Comparison of ENCODE assay signal across 28 mouse cellular contexts in the genomic region with DNA sequence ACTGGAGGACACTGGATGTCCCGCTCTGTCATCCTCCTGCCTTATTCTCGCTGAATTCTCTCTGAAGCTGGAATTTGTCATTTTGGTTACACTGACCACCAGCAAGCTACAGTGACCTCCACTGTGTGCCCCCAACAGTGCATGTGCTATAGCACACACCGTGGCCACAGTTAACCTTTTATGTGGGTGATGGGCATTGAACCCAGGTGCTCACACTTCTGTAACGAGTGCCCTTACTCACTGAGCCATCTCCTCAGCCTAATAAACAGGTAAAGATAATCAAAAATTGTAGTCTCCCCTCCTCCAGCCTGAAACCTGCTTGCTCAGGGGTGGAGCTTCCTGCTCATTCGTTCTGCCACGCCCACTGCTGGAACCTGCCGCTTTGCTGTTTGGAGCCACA.
"Had no signal": no experiment of that assay in that cellular context is flagged by ENCODE, and none has a peak within 500 bp of the region (broad histone marks: within the 10 kb centered on the region; RNA-seq: fewer than 3 reads in every experiment).

No protein-coding gene starts in this region.

- H3K4me1 ChIP-seq: embryonic facial prominence, embryonic 10.5 days; embryonic facial prominence, embryonic 12.5 days; embryonic facial prominence, embryonic 13.5 days; embryonic facial prominence, embryonic 15.5 days; forebrain, embryonic 10.5 days; forebrain, embryonic 12.5 days; forebrain, embryonic 13.5 days; forebrain, embryonic 15.5 days had no signal

- ATAC-seq: forebrain, embryonic 13.5 days; forebrain, embryonic 14.5 days; forebrain, embryonic 15.5 days; forebrain, embryonic 16.5 days; forebrain, postnatal 0 days had no signal

- H3K9ac ChIP-seq: embryonic facial prominence, embryonic 12.5 days; embryonic facial prominence, embryonic 13.5 days; embryonic facial prominence, embryonic 15.5 days; forebrain, embryonic 12.5 days; forebrain, embryonic 13.5 days; forebrain, embryonic 15.5 days; forebrain, postnatal 0 days had no signal

- H3K27me3 ChIP-seq: embryonic facial prominence, embryonic 12.5 days; embryonic facial prominence, embryonic 13.5 days; embryonic facial prominence, embryonic 15.5 days; forebrain, embryonic 12.5 days; forebrain, embryonic 13.5 days; forebrain, embryonic 15.5 days had no signal

- H3K9me3 ChIP-seq: embryonic facial prominence, embryonic 10.5 days; embryonic facial prominence, embryonic 12.5 days; embryonic facial prominence, embryonic 13.5 days; embryonic facial prominence, embryonic 15.5 days; forebrain, embryonic 10.5 days; forebrain, embryonic 12.5 days; forebrain, embryonic 13.5 days; forebrain, embryonic 15.5 days had no signal

- H3K36me3 ChIP-seq: embryonic facial prominence, embryonic 10.5 days; embryonic facial prominence, embryonic 12.5 days; embryonic facial prominence, embryonic 13.5 days; embryonic facial prominence, embryonic 15.5 days; forebrain, embryonic 10.5 days; forebrain, embryonic 12.5 days; forebrain, embryonic 15.5 days had no signal

- DNase-seq: cerebellum, adult 18-20 months; cerebellum, adult 2 months; cerebellum, adult 8-10 months; cerebellum, adult 9-11 months; cerebellum, postnatal 10 days; cerebellum, postnatal 14 days; cerebellum, postnatal 25 days; cerebellum, postnatal 36 days; embryo, embryonic 11 days; forebrain, postnatal 0 days; gastrocnemius, adult 2 months; gastrocnemius, postnatal 10 days; gastrocnemius, postnatal 14 days; gastrocnemius, postnatal 25 days; gastrocnemius, postnatal 36 days; heart, adult 18-20 months; heart, adult 2 months had no signal

- H3K4me3 ChIP-seq: embryonic facial prominence, embryonic 10.5 days; embryonic facial prominence, embryonic 12.5 days; embryonic facial prominence, embryonic 13.5 days; embryonic facial prominence, embryonic 15.5 days; erythroblast, embryonic 14.5 days; forebrain, embryonic 10.5 days; forebrain, embryonic 12.5 days; forebrain, embryonic 13.5 days; forebrain, embryonic 15.5 days; gastrocnemius, adult 2 months; heart, adult 2 months had no signal

- H3K4me2 ChIP-seq: embryonic facial prominence, embryonic 12.5 days; embryonic facial prominence, embryonic 13.5 days; embryonic facial prominence, embryonic 15.5 days; forebrain, embryonic 12.5 days; forebrain, embryonic 13.5 days; forebrain, embryonic 15.5 days had no signal

- H3K27ac ChIP-seq: embryonic facial prominence, embryonic 10.5 days; embryonic facial prominence, embryonic 12.5 days; embryonic facial prominence, embryonic 13.5 days; embryonic facial prominence, embryonic 15.5 days; forebrain, embryonic 10.5 days; forebrain, embryonic 12.5 days; forebrain, embryonic 13.5 days; forebrain, embryonic 15.5 days; gastrocnemius, adult 2 months; heart, adult 2 months had no signal
